11 mouse cellular contexts compared by ENCODE assay signal in genomic region chr10:83294746-83295145, GRCm38 (mm10). TPM values are rescaled to one million over a fixed set of nuclear protein-coding genes. Genes with fewer than 3 reads are reported as not detected.
A peak's percentile ranks its signal among the peaks of the same experiment; 100 is the strongest.
DNase-seq lines count a peak whose midpoint lies in the region; TF ChIP-seq lines count a peak whose summit lies in the region.
"Had no signal": no experiment of that assay in that cellular context is flagged by ENCODE, and none has a peak within 500 bp of the region (broad histone marks: within the 10 kb centered on the region; RNA-seq: fewer than 3 reads in every experiment).

No protein-coding gene starts in this region.

- H3K4me2 ChIP-seq in CH12.LX (ENCODE audit: insufficient read depth, low read depth, poor library complexity, severe bottlenecking) = no peak overlapping the region
- H3K4me2 ChIP-seq: forebrain, embryonic 12.5 days; liver, embryonic 15.5 days; neural tube, embryonic 13.5 days had no signal

- no peaks in the 10 kb centered on the region for H3K79me2 ChIP-seq in CH12.LX (replicated peaks; ENCODE audit: control insufficient read depth, extremely low read depth, insufficient read depth, poor library complexity, severe bottlenecking)

- DNase-seq in embryo, embryonic 10 days (ENCODE audit: low spot score) = peak; percentile 25
- no peak for DNase-seq in embryo, embryonic 9.5 days (ENCODE audit: extremely low spot score)
- DNase-seq in layer of hippocampus, adult 2 months (ENCODE audit: low spot score in 2 of 2) = peak; percentile 23 to 32
- no peak for DNase-seq in layer of hippocampus, adult 9-10 months (ENCODE audit: low spot score)
- no peak for DNase-seq in CH12.LX (ENCODE audit: extremely low read depth)
- peak; percentile 15 to 40 for DNase-seq in kidney, postnatal 36 days
- no peak for DNase-seq in gastrocnemius, postnatal 25 days
- no peak for DNase-seq in testis, postnatal 14 days (ENCODE audit: low spot score)

- TF ChIP-seq POLR2A in CH12.LX (IDR thresholded peaks at IDR 0.05; ENCODE audit: low read depth, low read length) = no peak

- no peaks in the 10 kb centered on the region for H3K4me1 ChIP-seq in CH12.LX (ENCODE audit: control insufficient read depth in 1 of 2, insufficient read depth in 2 of 2)
- H3K4me1 ChIP-seq: forebrain, embryonic 12.5 days had no signal

- H3K9ac ChIP-seq in CH12.LX (ENCODE audit: insufficient read depth, low read depth) = no peak overlapping the region
- H3K9ac ChIP-seq: forebrain, embryonic 12.5 days; liver, embryonic 15.5 days; neural tube, embryonic 13.5 days had no signal

- H3K9me3 ChIP-seq in CH12.LX (replicated peaks; ENCODE audit: low read length) = no peaks in the 10 kb centered on the region
- H3K9me3 ChIP-seq: forebrain, embryonic 12.5 days; liver, embryonic 15.5 days; neural tube, embryonic 13.5 days had no signal

- peak; percentile 67 for TF ChIP-seq RAD21 in CH12.LX (IDR thresholded peaks at IDR 0.05; ENCODE audit: low read depth, low read length)

- H3K27ac ChIP-seq in layer of hippocampus, adult 2 months = no peak overlapping the region
- H3K27ac ChIP-seq in CH12.LX (ENCODE audit: insufficient read depth, low read depth) = no peak overlapping the region
- H3K27ac ChIP-seq: forebrain, embryonic 12.5 days; liver, embryonic 15.5 days; neural tube, embryonic 13.5 days had no signal

- no peak overlapping the region for H3K4me3 ChIP-seq in layer of hippocampus, adult 2 months
- no peak overlapping the region for H3K4me3 ChIP-seq in CH12.LX (replicated peaks in 1 of 3; ENCODE audit: low read depth in 2 of 3, low read length in 2 of 3, poor library complexity in 1 of 3)
- H3K4me3 ChIP-seq: forebrain, embryonic 12.5 days; liver, embryonic 15.5 days; neural tube, embryonic 13.5 days had no signal

- dilution Hi-C loops in CH12.LX (cut with MboI; ENCODE audit: extremely low pct_ligation_motif_present, extremely low pct_unique_long_range_greater_than_20kb, low sequenced_read_pairs) = no loop called here

- in situ Hi-C loops in CH12.LX (cut with MboI; ENCODE audit: low pct_ligation_motif_present, low pct_unique_long_range_greater_than_20kb, low sequenced_read_pairs) = no loop called here

- H3K36me3 ChIP-seq in CH12.LX (replicated peaks in 1 of 2; ENCODE audit: control insufficient read depth in 1 of 2, insufficient read depth in 1 of 2, low read length in 1 of 2) = no peaks in the 10 kb centered on the region
- H3K36me3 ChIP-seq: forebrain, embryonic 12.5 days; liver, embryonic 15.5 days; neural tube, embryonic 13.5 days had no signal

- no peak for TF ChIP-seq EP300 in CH12.LX (IDR thresholded peaks at IDR 0.05; ENCODE audit: low read length)

- TF ChIP-seq CTCF in layer of hippocampus, adult 2 months (conservative IDR thresholded peaks at IDR 0.05) = peak; percentile 84
- TF ChIP-seq CTCF in CH12.LX (conservative IDR thresholded peaks at IDR 0.05 in 1 of 2, IDR thresholded peaks at IDR 0.05 in 1 of 2; ENCODE audit: low read depth in 2 of 2, low read length in 2 of 2) = peak in 1 of 2 experiments; percentile 68; a peak in 2 of 4 replicates

- H3K27me3 ChIP-seq in CH12.LX (replicated peaks) = no peaks in the 10 kb centered on the region
- H3K27me3 ChIP-seq: liver, embryonic 15.5 days had no signal

TF ChIP-seq in CH12.LX, 34 proteins besides CTCF, POLR2A, EP300 and RAD21:
- TF ChIP-seq ZC3H11A (IDR thresholded peaks at IDR 0.05; ENCODE audit: low read depth, low read length) (peak; percentile 9; the same call in 1 of the 2 replicates), ETS1 (conservative IDR thresholded peaks at IDR 0.05; ENCODE audit: low read depth, low read length) (no peak), USF2 (conservative IDR thresholded peaks at IDR 0.05; ENCODE audit: low read depth, low read length) (no peak), SIN3A (IDR thresholded peaks at IDR 0.05; ENCODE audit: low read length) (no peak), MAX (IDR thresholded peaks at IDR 0.05; ENCODE audit: low read length) (no peak), MAFK (IDR thresholded peaks at IDR 0.05; ENCODE audit: insufficient replicate concordance, low read length) (no peak), SMC3 (IDR thresholded peaks at IDR 0.05; ENCODE audit: low read depth, low read length) (peak; percentile 64)
TF ChIP-seq in CH12.LX: peak in this region for 2.

RNA-seq across cellular contexts. Expression of gene Slc41a2, which starts 42.9 kb away (rescaled TPM):
- total RNA-seq in layer of hippocampus, adult 2 months (2021) = 10 to 100 TPM; 21.6 to 23.2 TPM
- total RNA-seq in CH12.LX (2012; rRNA removed) (0.08 and 0.17 TPM in 2 replicates), CH12.LX (2014; rRNA removed) (not detected in 2 replicates)
- not detected in 2 replicates for polyA plus RNA-seq in CH12.LX (2012; ENCODE audit: insufficient read length, low read depth)
- 1 to 10 TPM in 1 of 2 experiments, under 1 TPM in 1; 0.92 to 1.1 TPM for total RNA-seq in gastrocnemius, postnatal 25 days (2021)

Comparison
In these comparisons a context has a peak if more than half of its experiments do, and no peak if none do; other contexts are left out.
1. DNase-seq: peak in embryo, embryonic 10 days (single experiment), layer of hippocampus, adult 2 months (2 of 2) and kidney, postnatal 36 days (2 of 2); none in embryo, embryonic 9.5 days (single experiment), layer of hippocampus, adult 9-10 months (single experiment), CH12.LX (single experiment), gastrocnemius, postnatal 25 days (single experiment) and testis, postnatal 14 days (single experiment).
2. RNA of gene Slc41a2, which starts 42.9 kb away (total RNA-seq): 21.6 to 23.2 TPM in layer of hippocampus, adult 2 months; 0.92 to 1.1 TPM in gastrocnemius, postnatal 25 days and 0.08 to 0.17 TPM in CH12.LX; every median in the first group is over 10 times any median in the second.